In genomic region chr5:22253910-22254309, GRCm38 (mm10) we compare ENCODE assay signal across 20 mouse cellular contexts.
"Had no signal": no experiment of that assay in that cellular context is flagged by ENCODE, and none has a peak within 500 bp of the region (broad histone marks: within the 10 kb centered on the region; RNA-seq: fewer than 3 reads in every experiment).

No protein-coding gene starts in this region.

- DNase-seq: embryo, embryonic 11 days; forebrain, postnatal 0 days; gastrocnemius, adult 2 months; gastrocnemius, postnatal 10 days; gastrocnemius, postnatal 14 days; gastrocnemius, postnatal 25 days; gastrocnemius, postnatal 36 days; heart, adult 11 months; heart, adult 18-20 months; heart, adult 2 months had no signal

- H3K4me1 ChIP-seq: embryonic facial prominence, embryonic 10.5 days; embryonic facial prominence, embryonic 12.5 days; embryonic facial prominence, embryonic 13.5 days; embryonic facial prominence, embryonic 15.5 days; heart, embryonic 10.5 days; heart, embryonic 12.5 days had no signal

- H3K4me3 ChIP-seq: embryonic facial prominence, embryonic 10.5 days; embryonic facial prominence, embryonic 12.5 days; embryonic facial prominence, embryonic 13.5 days; embryonic facial prominence, embryonic 15.5 days; erythroblast, embryonic 14.5 days; forebrain, embryonic 12.5 days; forebrain, embryonic 13.5 days; forebrain, embryonic 15.5 days; gastrocnemius, adult 2 months; heart, adult 2 months; heart, embryonic 10.5 days; heart, embryonic 12.5 days had no signal

- H3K27ac ChIP-seq: embryonic facial prominence, embryonic 10.5 days; embryonic facial prominence, embryonic 12.5 days; embryonic facial prominence, embryonic 13.5 days; embryonic facial prominence, embryonic 15.5 days; forebrain, embryonic 12.5 days; forebrain, embryonic 13.5 days; forebrain, embryonic 15.5 days; gastrocnemius, adult 2 months; heart, adult 2 months; heart, embryonic 10.5 days had no signal

- H3K36me3 ChIP-seq: embryonic facial prominence, embryonic 10.5 days; embryonic facial prominence, embryonic 12.5 days; embryonic facial prominence, embryonic 13.5 days; embryonic facial prominence, embryonic 15.5 days; forebrain, embryonic 12.5 days; forebrain, embryonic 15.5 days; heart, embryonic 10.5 days; heart, embryonic 12.5 days had no signal

- H3K9me3 ChIP-seq: embryonic facial prominence, embryonic 10.5 days; embryonic facial prominence, embryonic 12.5 days; embryonic facial prominence, embryonic 13.5 days; embryonic facial prominence, embryonic 15.5 days; forebrain, embryonic 12.5 days; forebrain, embryonic 13.5 days; forebrain, embryonic 15.5 days; heart, embryonic 10.5 days; heart, embryonic 12.5 days had no signal

- H3K27me3 ChIP-seq: embryonic facial prominence, embryonic 12.5 days; embryonic facial prominence, embryonic 15.5 days; forebrain, embryonic 12.5 days; forebrain, embryonic 13.5 days; forebrain, embryonic 15.5 days; heart, embryonic 12.5 days had no signal
